Mouse (Mus musculus) left cerebral cortex, postnatal 25 days (tissue): ENCODE measurements around the gene 4931409K22Rik. TPM values are rescaled to one million over a fixed set of nuclear protein-coding genes. Genes with fewer than 3 reads are reported as not detected.
"Not testable (repeated sequence)": the region's sequence is repeated elsewhere in the genome, so short reads cannot be mapped to it uniquely, and the experiment has no call there.

Experiments used
- DNase-seq, 2 experiments: peaks; one replicate each; pipeline ENCODE4 v3.0.0; 2022; ENCODE audit warnings: low spot score in 2 of 2, mixed read lengths in 1 of 2
- intact Hi-C: fragments of 180-260 bp; cut with DNase I; formaldehyde crosslinking; loops from one replicate; pipeline ENCODE4 v1.15.1; 2025
- total RNA-seq, 2 experiments: library from RNA; stranded (reverse); gene quantifications; 2 replicates each; pipeline ENCODE4 v1.2.3; 2021

Gene 4931409K22Rik
- total RNA-seq, 2 experiments from 2014 or later: not detected

DNA sequence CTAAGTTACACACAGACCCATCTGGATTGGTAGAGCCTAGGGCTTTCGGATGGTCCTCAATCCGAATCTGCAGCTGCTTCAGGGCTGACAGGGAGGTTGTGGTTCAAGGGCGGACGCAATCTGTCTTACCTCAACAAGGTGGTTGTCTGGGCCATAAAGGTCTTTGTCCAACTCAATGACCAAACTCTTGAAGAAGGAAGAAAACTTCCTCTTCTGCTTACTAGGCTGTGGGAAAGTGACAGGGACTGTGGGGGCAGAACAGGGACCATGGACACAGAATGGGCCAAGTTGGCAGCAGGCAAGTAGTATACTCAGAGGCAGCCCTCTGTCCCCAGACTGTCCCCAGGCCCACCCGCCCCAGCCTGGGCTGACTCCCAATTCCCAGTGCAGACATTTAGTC is 38.7 kb upstream of the 4931409K22Rik start:
- intact Hi-C loops: no loop called here
- no peak for DNase-seq

DNA sequence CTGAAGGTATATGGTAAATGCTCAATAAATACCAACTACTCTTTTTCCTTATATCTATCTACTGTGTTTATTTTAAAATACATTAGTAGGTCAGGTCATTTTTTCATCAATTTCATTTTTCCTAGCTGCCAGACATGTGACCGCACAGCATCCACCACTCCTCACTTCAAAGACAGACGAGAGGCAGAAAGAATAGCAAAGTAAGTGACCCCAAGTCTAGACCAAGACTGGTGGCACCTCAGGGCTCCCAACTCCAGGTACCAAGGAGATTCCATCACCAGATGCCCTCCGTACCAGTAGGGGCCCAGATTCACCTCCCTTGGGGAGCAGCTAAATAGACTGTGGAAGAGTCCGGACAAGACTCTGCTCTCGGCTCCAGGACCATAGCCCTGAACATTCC is 37.7 kb upstream of the 4931409K22Rik start:
- DNase-seq: no peak
- intact Hi-C loops: no loop called here

DNA sequence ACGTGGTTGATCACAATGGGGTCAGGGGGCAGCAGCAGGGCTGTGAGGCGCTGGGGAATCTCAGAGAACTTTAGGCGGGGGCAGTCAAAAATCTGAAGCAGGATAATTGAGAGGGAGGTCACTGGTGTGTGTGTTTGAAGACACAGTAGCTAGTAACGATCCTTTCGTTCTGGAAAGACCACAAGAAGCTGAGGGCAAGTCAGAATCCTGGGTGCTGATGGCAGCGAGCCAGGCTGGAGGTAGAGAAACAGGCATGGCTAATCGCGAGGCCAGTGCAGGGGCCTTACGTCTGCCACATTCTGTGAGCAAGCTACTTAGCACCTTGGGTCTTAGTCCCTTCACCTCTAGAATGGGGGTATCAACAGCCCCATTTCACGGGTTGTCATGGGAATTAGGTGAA is 37.3 kb upstream of the 4931409K22Rik start:
- intact Hi-C loops: no loop called here
- DNase-seq: no peak

DNA sequence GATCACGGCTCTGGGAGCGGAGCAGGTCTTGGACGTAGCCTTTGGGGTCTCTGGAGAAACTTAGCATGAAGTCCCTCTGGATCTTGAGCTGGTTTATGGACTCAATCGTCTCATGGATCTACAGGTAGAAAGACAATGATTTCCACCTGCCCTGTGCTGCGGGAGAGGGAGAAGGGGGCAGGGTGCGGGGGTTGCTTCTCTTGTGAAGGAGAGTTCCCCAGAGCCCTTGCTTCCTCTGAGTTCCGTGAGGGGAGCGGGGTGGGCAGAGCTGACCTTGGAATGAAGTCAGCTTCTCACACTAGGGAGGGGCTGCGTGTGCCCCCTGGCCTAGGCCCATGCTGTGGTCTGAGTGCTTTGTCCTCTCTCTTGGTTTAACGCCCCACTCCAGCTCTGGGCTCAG is 36.6 kb upstream of the 4931409K22Rik start:
- intact Hi-C loops: no loop called here
- no peak for DNase-seq

DNA sequence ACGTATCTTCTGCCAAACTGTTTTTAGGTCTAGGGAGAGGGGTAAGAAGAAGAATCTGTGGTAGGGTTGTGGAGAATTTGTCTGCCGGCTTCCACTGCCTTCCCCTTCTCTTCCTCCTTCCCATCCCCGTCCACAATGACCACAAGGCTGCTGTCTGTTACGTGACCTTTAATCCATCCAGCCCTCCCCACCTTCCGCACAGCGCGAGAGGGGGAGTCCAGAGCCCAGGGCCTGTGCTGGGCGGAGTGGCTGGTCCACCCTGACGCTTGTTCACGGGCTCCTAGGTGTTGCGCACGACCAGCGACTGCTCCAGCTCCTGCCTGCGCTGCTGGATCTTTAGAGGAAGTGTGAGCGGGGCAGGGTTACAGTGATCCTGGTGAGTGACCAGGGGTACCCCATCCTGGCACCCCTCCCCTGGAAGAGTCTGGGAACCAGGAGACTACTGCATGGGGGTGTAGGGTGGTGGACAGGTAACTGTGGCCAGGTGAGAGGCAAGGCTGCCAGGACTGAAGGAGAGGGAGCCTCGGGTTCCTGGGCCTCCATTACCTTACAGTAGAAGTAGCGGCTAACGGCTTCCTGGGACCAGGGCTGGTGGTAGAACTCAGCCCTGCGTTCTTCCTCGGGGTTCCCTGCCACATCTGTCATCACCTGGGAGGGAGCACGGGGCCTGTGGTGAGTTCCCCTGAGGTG is 36.0 kb upstream of the 4931409K22Rik start:
- no peak for DNase-seq
- intact Hi-C loops: no loop called here

DNA sequence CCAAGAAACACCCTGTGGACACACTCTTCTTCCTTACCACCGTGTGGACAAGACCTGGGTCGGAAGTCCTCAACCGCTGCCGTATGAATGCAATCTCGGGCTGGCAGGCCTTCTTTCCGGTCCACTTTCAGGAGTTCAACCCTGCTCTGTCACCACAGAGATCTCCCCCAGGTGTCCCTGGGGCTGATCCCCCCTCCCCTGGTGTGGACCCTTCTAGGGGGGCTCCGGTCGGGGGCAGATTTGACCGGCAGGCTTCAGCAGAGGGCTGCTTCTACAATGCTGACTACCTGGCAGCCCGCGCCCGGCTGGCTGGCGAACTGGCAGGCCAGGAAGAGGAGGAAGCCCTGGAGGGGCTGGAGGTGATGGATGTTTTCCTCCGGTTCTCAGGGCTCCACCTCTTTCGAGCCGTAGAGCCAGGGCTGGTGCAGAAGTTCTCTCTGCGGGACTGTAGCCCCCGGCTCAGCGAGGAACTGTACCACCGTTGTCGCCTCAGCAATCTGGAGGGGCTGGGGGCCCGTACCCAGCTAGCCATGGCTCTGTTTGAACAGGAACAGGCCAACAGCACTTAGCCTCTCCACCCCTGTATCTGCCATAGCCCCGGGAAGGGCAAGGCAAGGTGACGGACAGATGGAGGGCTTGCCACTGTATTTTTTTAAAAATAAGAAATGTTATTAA is 35.3 kb upstream of the 4931409K22Rik start:
- intact Hi-C loops: no loop called here
- DNase-seq: no peak

DNA sequence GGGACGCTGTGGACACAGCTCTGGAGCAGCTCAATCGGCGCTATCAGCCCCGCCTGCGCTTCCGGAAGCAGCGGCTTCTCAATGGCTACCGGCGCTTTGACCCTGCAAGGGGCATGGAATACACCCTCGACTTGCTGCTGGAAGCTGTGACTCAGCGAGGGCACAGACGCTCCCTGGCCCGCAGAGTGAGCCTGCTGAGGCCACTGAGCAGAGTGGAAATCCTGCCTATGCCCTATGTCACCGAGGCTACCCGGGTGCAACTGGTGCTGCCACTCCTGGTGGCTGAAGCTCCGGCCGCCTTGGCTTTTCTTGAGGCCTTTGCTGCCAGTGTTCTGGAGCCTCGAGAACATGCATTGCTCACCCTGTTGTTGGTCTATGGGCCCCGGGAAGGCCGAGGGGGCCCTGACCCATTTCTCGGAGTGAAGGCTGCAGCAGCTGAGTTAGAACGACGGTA is 34.7 kb upstream of the 4931409K22Rik start:
- no peak for DNase-seq
- intact Hi-C loops: no loop called here

DNA sequence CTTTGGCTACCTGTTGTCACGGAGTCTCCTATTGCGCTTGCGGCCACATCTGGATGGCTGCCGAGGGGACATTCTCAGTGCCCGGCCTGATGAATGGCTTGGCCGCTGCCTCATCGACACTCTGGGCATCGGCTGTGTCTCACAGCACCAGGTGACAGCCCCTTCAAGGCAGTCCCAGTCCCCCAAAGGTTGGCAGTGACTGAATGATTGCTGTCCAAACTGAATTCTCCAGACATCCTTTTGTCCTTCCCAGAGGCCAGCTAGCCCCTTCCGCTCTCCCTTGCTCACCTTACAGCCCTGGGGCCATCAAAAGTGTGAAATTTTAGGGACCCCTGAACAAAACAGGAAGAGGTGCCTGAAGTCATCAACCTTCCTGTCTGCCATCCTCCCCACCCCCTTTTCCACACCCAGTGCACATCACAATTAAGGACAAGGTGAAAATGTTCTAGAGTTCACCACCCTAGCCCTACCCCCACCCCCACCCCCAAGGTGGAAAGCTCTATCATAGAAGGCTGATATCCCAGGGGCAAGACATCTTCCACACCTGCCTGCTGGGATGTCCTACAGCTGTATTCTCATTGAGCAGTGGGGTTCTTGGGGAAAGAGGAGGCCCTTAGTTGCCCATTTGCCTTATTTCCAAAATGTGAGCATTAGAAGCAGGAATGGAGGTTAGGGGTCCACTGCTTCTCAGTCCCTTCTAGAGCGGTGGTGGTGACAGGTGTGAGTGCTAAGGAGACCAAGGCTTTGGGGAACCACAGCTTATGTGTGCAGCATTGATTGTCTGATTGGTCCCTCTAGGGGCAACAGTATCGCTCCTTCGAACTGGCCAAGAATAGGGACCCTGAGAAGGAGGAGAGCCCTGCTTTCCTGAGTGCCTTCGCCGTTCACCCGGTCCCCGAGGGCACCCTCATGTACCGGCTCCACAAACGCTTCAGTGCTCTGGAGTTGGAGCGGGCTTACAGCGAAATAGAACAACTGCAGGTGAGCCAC is 33.2 kb upstream of the 4931409K22Rik start:
- intact Hi-C loops: no loop called here
- DNase-seq: no peak

DNA sequence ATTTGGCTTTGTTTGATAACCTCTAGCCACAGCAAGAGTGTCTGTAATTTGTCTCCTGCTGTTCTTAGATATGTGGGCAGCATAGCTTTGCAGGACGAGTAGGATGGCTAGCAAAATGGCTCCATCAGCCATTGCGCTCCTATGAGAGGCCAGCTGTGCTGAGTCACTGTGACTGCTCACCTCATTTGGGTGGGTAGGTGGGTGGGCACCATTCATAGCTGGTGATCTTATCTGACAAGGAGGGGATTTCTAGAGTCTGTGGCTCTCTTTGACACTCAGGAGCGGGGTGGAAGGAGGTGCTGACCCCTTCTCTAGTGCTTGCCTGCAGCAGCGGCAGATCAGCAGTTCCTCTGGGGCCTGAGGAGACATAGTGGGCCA is 30.6 kb upstream of the 4931409K22Rik start:
- DNase-seq: peak in 1 of 2 experiments; percentile 82
- intact Hi-C loops: no loop called here

DNA sequence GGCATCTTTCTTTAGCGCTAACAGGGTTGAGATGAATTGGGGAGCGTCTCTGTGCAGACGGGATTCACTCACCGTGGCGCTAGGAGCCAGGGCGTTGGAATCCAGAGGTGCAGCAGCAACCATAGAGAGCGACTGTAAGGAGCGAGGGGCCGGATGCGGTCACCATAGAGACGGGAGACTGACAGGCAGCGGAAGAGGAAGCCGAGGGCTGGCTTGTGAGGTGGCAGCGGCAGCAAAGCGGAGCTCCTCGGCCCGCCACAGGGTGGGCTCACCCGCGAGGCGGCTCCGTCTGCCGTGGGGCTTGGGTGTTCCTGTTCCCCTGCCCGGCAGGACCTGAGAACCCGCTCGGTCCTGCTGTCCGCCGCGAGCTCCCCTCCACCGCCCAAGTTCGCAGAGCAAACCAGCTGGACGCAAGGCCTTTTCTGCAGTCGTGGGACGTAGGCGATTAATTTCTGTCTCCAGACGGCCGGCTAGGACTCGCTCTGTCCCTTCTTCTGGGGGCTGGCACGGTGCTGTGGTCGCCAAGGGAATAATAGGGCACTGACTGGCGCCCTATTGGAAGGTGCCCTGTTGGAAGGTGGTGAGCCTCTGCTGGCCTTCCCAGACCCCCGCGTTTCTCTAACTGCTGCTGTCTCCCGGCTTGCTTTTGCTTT is 30.1 kb upstream of the 4931409K22Rik start, which contains the start of gene Chpf2:
Chpf2 (plus strand) TSS at position 195 of the 653 bp plus-strand sequence.
- intact Hi-C loops: loop anchor here (1.0 kb wide), 1 partner anchor 9 kb away; the partner anchor contains the start of gene Abcf2
- peak; percentile 85 to 90 for DNase-seq

DNA sequence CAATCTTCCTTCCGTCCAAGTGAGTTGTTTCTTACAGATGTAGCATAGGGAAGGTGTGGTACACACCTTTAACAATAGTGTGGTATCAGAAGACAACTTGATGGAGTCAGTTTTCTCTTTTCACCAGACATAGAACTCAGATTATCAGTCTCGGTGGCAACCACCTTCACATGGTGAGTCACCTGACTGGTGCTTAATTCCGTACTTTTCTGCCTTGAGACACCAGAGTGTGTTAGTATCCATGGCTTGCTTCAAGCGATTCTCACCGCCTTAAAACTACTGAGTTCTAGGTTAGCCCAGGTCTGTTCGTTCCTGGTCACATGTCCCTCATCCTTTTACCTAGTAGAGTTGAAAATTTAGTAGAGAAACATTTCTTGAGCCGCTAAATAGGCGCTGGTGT is 29.5 kb upstream of the 4931409K22Rik start:
- intact Hi-C loops: loop anchor here (1.0 kb wide), 1 partner anchor 9 kb away; the partner anchor contains the start of gene Abcf2
- DNase-seq: no peak

DNA sequence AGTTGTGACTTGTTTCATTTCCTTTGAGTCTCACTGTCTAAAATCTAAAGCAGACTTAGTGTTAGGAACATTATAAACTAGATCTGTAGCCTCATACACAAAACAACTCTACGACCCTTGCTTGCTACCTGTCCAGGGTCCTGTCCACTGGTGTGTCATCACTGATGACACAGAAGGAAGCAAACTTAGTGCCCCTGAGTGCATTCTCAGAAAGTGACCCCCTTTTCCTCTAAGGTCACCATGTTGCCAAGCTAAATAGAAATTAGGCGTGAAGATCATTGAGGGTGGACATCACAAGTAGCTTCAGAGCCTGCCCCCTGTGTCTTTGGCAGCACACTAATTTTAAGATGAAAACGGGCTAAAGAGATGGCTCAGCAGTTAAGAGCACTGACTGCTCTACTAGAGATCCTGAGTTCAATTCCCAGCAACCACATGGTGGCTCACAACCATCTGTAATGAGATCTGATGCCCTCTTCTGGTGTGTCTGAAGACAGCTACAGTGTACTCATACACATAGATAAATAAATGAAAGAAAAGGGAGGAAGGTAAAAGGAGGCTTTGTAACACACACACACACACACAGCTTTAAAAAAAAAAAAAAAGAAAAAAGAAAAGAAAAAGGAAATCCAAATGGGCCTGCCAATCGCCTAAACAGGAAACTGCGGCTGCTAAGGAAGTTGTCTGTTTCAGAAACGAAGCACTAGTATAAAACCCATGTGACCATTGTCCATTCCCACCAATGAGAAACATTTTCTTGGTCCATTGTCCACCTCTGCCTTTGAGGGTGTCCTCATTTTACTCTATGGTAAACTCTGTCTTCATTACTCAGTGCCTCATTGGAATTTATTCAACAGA is 21.7 kb upstream of the 4931409K22Rik start:
- intact Hi-C loops: no loop called here
- no peak for DNase-seq

DNA sequence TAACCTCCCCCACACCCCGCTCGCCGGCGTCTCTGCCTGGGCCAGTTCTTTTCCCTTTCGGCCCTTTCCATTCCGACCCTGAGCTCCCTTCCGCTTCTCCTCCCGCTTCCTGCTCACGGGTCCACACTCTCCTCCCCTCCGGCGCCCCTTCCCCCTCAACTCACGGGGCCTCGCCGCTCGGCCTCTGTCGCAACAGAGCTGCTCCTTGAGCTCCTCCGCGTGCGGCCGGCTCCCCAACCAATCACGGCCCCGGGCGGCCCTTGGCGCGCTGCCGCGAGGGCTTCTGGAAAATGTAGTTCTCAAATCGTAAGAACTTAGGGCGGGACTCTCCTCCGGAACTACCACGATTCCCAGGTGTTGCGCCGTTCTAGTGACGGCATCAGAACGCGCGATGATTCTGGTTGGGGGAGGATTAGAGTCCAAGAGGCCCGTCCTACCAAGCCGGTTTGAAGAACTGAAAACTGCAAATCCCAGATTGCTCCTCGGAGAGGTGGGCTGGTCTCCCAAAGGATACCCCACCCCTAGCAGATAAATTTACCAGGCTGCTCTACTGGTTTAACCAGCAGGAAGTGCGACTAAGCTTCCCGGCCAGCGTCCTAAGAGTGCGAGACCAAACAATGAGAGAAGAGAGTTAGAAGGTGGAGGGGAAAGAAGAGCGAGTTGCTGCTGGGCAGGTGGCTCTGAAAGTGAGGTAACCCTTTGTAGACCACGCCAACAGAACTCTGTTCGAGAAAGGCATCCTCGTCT is 20.7 kb upstream of the 4931409K22Rik start, which contains the start of gene Abcf2:
Abcf2 (minus strand) TSS at position 285 of the 747 bp plus-strand sequence.
- intact Hi-C loops: loop anchor here (1.0 kb wide), 1 partner anchor 9 kb away; the partner anchor contains the start of gene Chpf2
- DNase-seq: peak; percentile 100

DNA sequence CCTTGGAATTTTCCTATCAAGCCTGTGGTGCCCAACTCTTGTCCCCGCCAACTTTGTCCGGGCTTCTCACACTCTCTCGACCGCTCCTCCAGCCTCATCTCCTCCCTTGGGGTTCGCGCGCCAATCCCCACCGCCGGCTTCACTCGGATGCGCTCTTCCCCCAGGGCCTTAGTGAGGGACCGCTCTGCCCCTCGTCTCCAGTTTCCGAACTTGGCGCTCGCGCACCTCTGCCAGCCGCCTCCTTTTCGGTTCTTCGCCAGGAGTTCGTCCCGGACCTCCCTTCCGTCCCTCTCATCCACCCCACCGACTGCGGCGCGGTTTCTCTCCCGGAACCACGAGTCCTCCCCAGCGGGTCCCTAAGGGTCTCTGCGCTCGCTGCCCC is 20.2 kb upstream of the 4931409K22Rik start:
- intact Hi-C loops: loop anchor here (1.0 kb wide), 1 partner anchor 10 kb away; the partner anchor contains the start of gene Chpf2
- DNase-seq: no peak

DNA sequence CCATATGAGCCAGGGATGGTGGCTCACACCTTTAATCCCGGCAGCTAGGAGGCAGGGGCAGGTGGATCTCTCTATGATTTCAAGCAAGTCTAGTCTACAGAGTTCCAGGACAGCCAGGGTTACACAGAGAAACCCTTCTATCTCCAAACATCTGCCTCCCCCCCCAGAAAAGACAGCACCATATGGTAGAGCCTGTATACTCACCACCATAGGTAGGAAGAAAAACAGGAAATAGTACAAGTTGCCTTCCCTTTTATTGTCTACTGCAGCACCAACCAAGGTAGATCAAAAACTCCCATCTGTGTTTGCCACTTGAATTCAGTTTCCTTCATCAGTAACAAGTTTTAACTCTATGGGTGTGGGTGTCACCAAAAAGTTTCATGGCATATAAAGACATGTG is 19.3 kb upstream of the 4931409K22Rik start:
- no peak for DNase-seq
- intact Hi-C loops: no loop called here

DNA sequence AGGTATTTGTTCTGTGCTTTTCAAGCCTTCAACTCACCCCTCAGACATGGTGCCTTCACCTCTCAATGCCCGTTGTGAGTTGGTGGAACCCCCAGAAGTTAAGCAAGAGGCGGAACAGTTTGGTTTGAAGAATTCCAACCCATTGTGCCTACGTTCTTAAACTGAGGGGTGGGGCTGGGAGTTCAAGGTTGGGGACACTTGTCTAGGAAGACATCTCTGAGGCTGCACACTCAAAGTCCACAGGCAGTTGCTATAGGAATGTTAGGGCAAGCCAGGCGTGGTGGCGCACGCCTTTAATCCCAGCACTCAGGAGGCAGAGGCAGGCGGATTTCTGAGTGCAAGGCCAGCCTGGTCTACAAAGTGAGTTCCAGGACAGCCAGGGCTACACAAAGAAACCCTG is 1.3 kb downstream of the 4931409K22Rik start:
- DNase-seq, intact Hi-C loops: not testable (repeated sequence)

DNA sequence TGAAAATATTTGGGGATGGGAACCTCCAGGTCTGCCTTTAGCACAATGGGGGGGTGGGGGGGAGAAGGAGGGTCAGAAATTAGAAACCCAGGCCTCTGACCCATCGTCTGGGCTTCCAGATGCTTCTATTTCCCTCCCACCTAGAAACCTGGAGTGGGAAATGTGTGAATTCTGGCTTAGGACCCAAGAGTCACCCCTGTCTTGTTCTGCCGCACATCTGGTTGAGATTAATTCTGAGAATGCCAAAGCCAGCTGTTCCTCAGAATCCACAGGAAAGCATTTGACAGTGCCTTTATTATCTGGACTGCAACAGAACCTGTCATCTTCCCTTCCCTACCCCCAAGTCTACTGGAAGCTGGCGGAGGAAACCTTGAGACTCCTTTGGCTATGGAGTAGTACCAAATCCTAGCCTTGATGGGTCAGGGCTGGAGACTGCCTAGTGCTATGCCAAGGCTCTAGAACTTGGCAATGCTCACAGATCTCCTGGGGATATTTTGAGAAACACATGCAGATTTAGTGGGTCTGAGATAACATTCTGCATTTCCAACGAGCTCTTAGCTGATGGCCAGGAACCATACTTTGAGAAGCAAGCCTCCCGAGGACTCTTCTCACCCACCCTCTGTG is 2.9 kb downstream of the 4931409K22Rik start:
- DNase-seq: no peak
- intact Hi-C loops: no loop called here
